Mouse (Mus musculus): ENCODE measurements around the gene Lyz1.
"Not testable (repeated sequence)": the region's sequence is repeated elsewhere in the genome, so short reads cannot be mapped to it uniquely, and the experiment has no call there.

GRCm38 (mm10) chr10:117283196-117283595 is 9.5 kb downstream of the Lyz1 start:
- not testable (repeated sequence) for TF ChIP-seq HCFC1 (IDR thresholded peaks at IDR 0.05; ENCODE audit: borderline replicate concordance, insufficient read depth, low read length); ZC3H11A (IDR thresholded peaks at IDR 0.05; ENCODE audit: borderline replicate concordance, low read depth, low read length); ZNF384 (IDR thresholded peaks at IDR 0.05; ENCODE audit: low read depth, low read length); MAFK (IDR thresholded peaks at IDR 0.05; ENCODE audit: insufficient read depth, low read depth, low read length)
